9 mouse cellular contexts compared by ENCODE assay signal in genomic region chr7:19093174-19093521, GRCm38 (mm10). TPM values are rescaled to one million over a fixed set of nuclear protein-coding genes. Genes with fewer than 3 reads are reported as not detected.
DNase-seq lines count a peak whose midpoint lies in the region; ATAC-seq and TF ChIP-seq lines count a peak whose summit lies in the region.
"Had no signal": no experiment of that assay in that cellular context is flagged by ENCODE, and none has a peak within 500 bp of the region (broad histone marks: within the 10 kb centered on the region; RNA-seq: fewer than 3 reads in every experiment).

No protein-coding gene starts in this region.

- H3K4me1 ChIP-seq in cerebellum, adult 2 months (ENCODE audit: control insufficient read depth, insufficient read depth, low read length): no peaks in the 10 kb centered on the region
- peaks cover 39% of the 10 kb centered on the region for H3K4me1 ChIP-seq in intestine, embryonic 15.5 days (replicated peaks)
- H3K4me1 ChIP-seq in limb, embryonic 10.5 days: peaks cover 54% of the 10 kb centered on the region
- peaks cover 39% of the 10 kb centered on the region for H3K4me1 ChIP-seq in midbrain, embryonic 11.5 days (ENCODE audit: control insufficient read depth, insufficient read depth, low read length)
- peaks cover 13% of the 10 kb centered on the region for H3K4me1 ChIP-seq in small intestine, adult 2 months (ENCODE audit: control insufficient read depth, insufficient read depth, insufficient read length, low read length)

- H3K9me3 ChIP-seq in intestine, embryonic 15.5 days: no peaks in the 10 kb centered on the region
- H3K9me3 ChIP-seq in limb, embryonic 10.5 days (replicated peaks): no peaks in the 10 kb centered on the region
- no peaks in the 10 kb centered on the region for H3K9me3 ChIP-seq in midbrain, embryonic 11.5 days (ENCODE audit: control insufficient read depth, low read length)

- peak; percentile 52 for ATAC-seq in intestine, embryonic 15.5 days
- peak; percentile 39 for ATAC-seq in midbrain, embryonic 11.5 days (ENCODE audit: low FRiP score)

- no peak overlapping the region for H3K4me3 ChIP-seq in cerebellum, adult 2 months (replicated peaks; ENCODE audit: insufficient read depth, low read depth, low read length)
- H3K4me3 ChIP-seq in intestine, embryonic 15.5 days (replicated peaks): peak overlapping the region; percentile 77
- H3K4me3 ChIP-seq in limb, embryonic 10.5 days: peak overlapping the region; percentile 67
- H3K4me3 ChIP-seq in midbrain, embryonic 11.5 days (ENCODE audit: low read depth, low read length): peak overlapping the region; percentile 73
- H3K4me3 ChIP-seq in small intestine, adult 2 months (ENCODE audit: low read depth, low read length): peak overlapping the region; percentile 92

- peak; percentile 49 to 65 for DNase-seq in cerebellum, adult 2 months
- DNase-seq in cerebellum, adult 11 months: no peak
- DNase-seq in embryo, embryonic 11 days: peak; percentile 89
- peak; percentile 86 to 88 for DNase-seq in gastrocnemius, postnatal 4 days (ENCODE audit: low spot score in 2 of 2)
- peak; percentile 90 for DNase-seq in limb, embryonic 10.5 days (ENCODE audit: low spot score)
- peak; percentile 99 for DNase-seq in midbrain, embryonic 11.5 days (ENCODE audit: low spot score, missing footprints)

- TF ChIP-seq CTCF in cerebellum, adult 2 months (IDR thresholded peaks at IDR 0.05; ENCODE audit: borderline replicate concordance, insufficient read depth, low read depth, low read length): peak; percentile 74
- peak; percentile 69 for TF ChIP-seq CTCF in small intestine, adult 2 months (IDR thresholded peaks at IDR 0.05; ENCODE audit: extremely low read depth, insufficient read length, insufficient replicate concordance, low read depth, low read length)

- 7% methylated on average over 15 of the region's 15 CpGs for WGBS in cerebellum, adult 2 months
- WGBS in intestine, embryonic 15.5 days: under 1% methylated on average over 15 of the region's 15 CpGs
- WGBS in limb, embryonic 10.5 days: 2% methylated on average over 11 of the region's 15 CpGs
- 1% methylated on average over 11 of the region's 15 CpGs for WGBS in midbrain, embryonic 11.5 days
- 4% methylated on average over 10 of the region's 15 CpGs for WGBS in small intestine, adult 2 months

- no peak overlapping the region for H3K27ac ChIP-seq in cerebellum, adult 2 months (ENCODE audit: insufficient read depth, low read length)
- peak overlapping the region; percentile 97 for H3K27ac ChIP-seq in intestine, embryonic 15.5 days
- peak overlapping the region; percentile 87 for H3K27ac ChIP-seq in limb, embryonic 10.5 days
- peak overlapping the region; percentile 71 for H3K27ac ChIP-seq in midbrain, embryonic 11.5 days (ENCODE audit: low read depth, low read length)
- H3K27ac ChIP-seq in small intestine, adult 2 months (ENCODE audit: insufficient read depth, low read depth, low read length): peak overlapping the region; percentile 22; the same call in 1 of the 2 replicates

- H3K4me2 ChIP-seq in intestine, embryonic 15.5 days (replicated peaks): peak overlapping the region; percentile 93
- H3K4me2 ChIP-seq in midbrain, embryonic 11.5 days: peak overlapping the region; percentile 95

- TF ChIP-seq POLR2A in cerebellum, adult 2 months (IDR thresholded peaks at IDR 0.05; ENCODE audit: borderline replicate concordance, insufficient read depth, low read length): no peak
- no peak for TF ChIP-seq POLR2A in small intestine, adult 2 months (IDR thresholded peaks at IDR 0.05; ENCODE audit: low read depth, low read length)

- peak overlapping the region; percentile 45 for H3K9ac ChIP-seq in intestine, embryonic 15.5 days
- peak overlapping the region; percentile 48 for H3K9ac ChIP-seq in midbrain, embryonic 11.5 days (ENCODE audit: low read length)

- 0 out of 2 replicates have a peak, but pooled peaks cover 4% of the 10 kb centered on the region for H3K36me3 ChIP-seq in intestine, embryonic 15.5 days
- peaks cover 51% of the 10 kb centered on the region for H3K36me3 ChIP-seq in limb, embryonic 10.5 days
- H3K36me3 ChIP-seq in midbrain, embryonic 11.5 days (ENCODE audit: control insufficient read depth, insufficient read depth, low read length): peaks cover 7% of the 10 kb centered on the region
- no peaks in the 10 kb centered on the region for H3K36me3 ChIP-seq in small intestine, adult 2 months (ENCODE audit: control insufficient read depth, insufficient read depth, low read length)

- peaks cover 1% of the 10 kb centered on the region; the same call in 1 of the 2 replicates for H3K27me3 ChIP-seq in cerebellum, adult 2 months (ENCODE audit: control insufficient read depth, insufficient read depth, low read length)
- no peaks in the 10 kb centered on the region; the same call in 1 of the 2 replicates for H3K27me3 ChIP-seq in intestine, embryonic 15.5 days (replicated peaks)
- peaks cover 24% of the 10 kb centered on the region for H3K27me3 ChIP-seq in limb, embryonic 10.5 days (ENCODE audit: low read depth, poor library complexity, severe bottlenecking)
- H3K27me3 ChIP-seq in midbrain, embryonic 11.5 days (ENCODE audit: control insufficient read depth, insufficient read depth, low read length): peaks cover 14% of the 10 kb centered on the region; the same call in 1 of the 2 replicates
- H3K27me3 ChIP-seq in small intestine, adult 2 months (ENCODE audit: control insufficient read depth, insufficient read depth, low read length): peaks cover 13% of the 10 kb centered on the region
- H3K27me3 ChIP-seq: Patski had no signal

RNA-seq across cellular contexts. Expression of gene Six5, which starts 1.2 kb away (rescaled TPM):
- polyA plus RNA-seq in cerebellum, adult 2 months (2012; rRNA removed): 3.5 and 4.6 TPM in 2 replicates
- 10 to 100 TPM; 13.5 to 14.7 TPM for total RNA-seq in gastrocnemius, postnatal 4 days (2021)
- polyA plus RNA-seq in intestine, embryonic 15.5 days (2015; fragmentation: Nextera tagmentation; extraction: Ambion mirVana): 8.7 and 8.8 TPM in 2 replicates
- polyA plus RNA-seq in limb, embryonic 10.5 days (2016; fragmentation: Nextera tagmentation; extraction: Ambion mirVana): 5.7 and 7.5 TPM in 2 replicates
- 7.0 and 8.8 TPM in 2 replicates for polyA plus RNA-seq in midbrain, embryonic 11.5 days (2014; fragmentation: Nextera tagmentation; extraction: Ambion mirVana)
- 14.1 and 14.5 TPM in 2 replicates for polyA plus RNA-seq in small intestine, adult 2 months (2012; rRNA removed)

RNA-seq across cellular contexts. Expression of gene Dmpk, which starts 9.5 kb away (rescaled TPM):
- polyA plus RNA-seq in cerebellum, adult 2 months (2012; rRNA removed): 38.9 and 40.1 TPM in 2 replicates
- 100 to 1,000 TPM; 287 to 292 TPM for total RNA-seq in gastrocnemius, postnatal 4 days (2021)
- polyA plus RNA-seq in intestine, embryonic 15.5 days (2015; fragmentation: Nextera tagmentation; extraction: Ambion mirVana): 52.2 and 53.7 TPM in 2 replicates
- polyA plus RNA-seq in limb, embryonic 10.5 days (2016; fragmentation: Nextera tagmentation; extraction: Ambion mirVana): 7.2 and 8.7 TPM in 2 replicates
- 7.0 and 7.3 TPM in 2 replicates for polyA plus RNA-seq in midbrain, embryonic 11.5 days (2014; fragmentation: Nextera tagmentation; extraction: Ambion mirVana)
- polyA plus RNA-seq in small intestine, adult 2 months (2012; rRNA removed): 353 and 387 TPM in 2 replicates

RNA-seq across cellular contexts. Expression of gene Dmwd, which starts 17.1 kb away (rescaled TPM):
- 116 and 117 TPM in 2 replicates for polyA plus RNA-seq in cerebellum, adult 2 months (2012; rRNA removed)
- total RNA-seq in gastrocnemius, postnatal 4 days (2021): 10 to 100 TPM; 52.4 to 55.4 TPM
- 11.0 and 13.4 TPM in 2 replicates for polyA plus RNA-seq in intestine, embryonic 15.5 days (2015; fragmentation: Nextera tagmentation; extraction: Ambion mirVana)
- 20.0 and 21.4 TPM in 2 replicates for polyA plus RNA-seq in limb, embryonic 10.5 days (2016; fragmentation: Nextera tagmentation; extraction: Ambion mirVana)
- 15.2 and 16.9 TPM in 2 replicates for polyA plus RNA-seq in midbrain, embryonic 11.5 days (2014; fragmentation: Nextera tagmentation; extraction: Ambion mirVana)
- 13.9 and 16.3 TPM in 2 replicates for polyA plus RNA-seq in small intestine, adult 2 months (2012; rRNA removed)

RNA-seq across cellular contexts. Expression of gene Gm4969, which starts 25.0 kb away (rescaled TPM):
- 0.80 and 0.90 TPM in 2 replicates for polyA plus RNA-seq in cerebellum, adult 2 months (2012; rRNA removed)
- total RNA-seq in gastrocnemius, postnatal 4 days (2021): under 1 TPM; 0.34 to 0.62 TPM
- 1.8 and 2.3 TPM in 2 replicates for polyA plus RNA-seq in intestine, embryonic 15.5 days (2015; fragmentation: Nextera tagmentation; extraction: Ambion mirVana)
- polyA plus RNA-seq in limb, embryonic 10.5 days (2016; fragmentation: Nextera tagmentation; extraction: Ambion mirVana): 1.1 and 2.2 TPM in 2 replicates
- polyA plus RNA-seq in midbrain, embryonic 11.5 days (2014; fragmentation: Nextera tagmentation; extraction: Ambion mirVana): 0.46 and 0.58 TPM in 2 replicates
- not detected in 2 replicates for polyA plus RNA-seq in small intestine, adult 2 months (2012; rRNA removed)

RNA-seq across cellular contexts. Expression of gene Fbxo46, which starts 26.5 kb away (rescaled TPM):
- 7.6 and 7.9 TPM in 2 replicates for polyA plus RNA-seq in cerebellum, adult 2 months (2012; rRNA removed)
- total RNA-seq in gastrocnemius, postnatal 4 days (2021): 1 to 10 TPM; 8.0 to 8.4 TPM
- polyA plus RNA-seq in intestine, embryonic 15.5 days (2015; fragmentation: Nextera tagmentation; extraction: Ambion mirVana): 10.5 and 12.8 TPM in 2 replicates
- 15.2 and 19.6 TPM in 2 replicates for polyA plus RNA-seq in limb, embryonic 10.5 days (2016; fragmentation: Nextera tagmentation; extraction: Ambion mirVana)
- polyA plus RNA-seq in midbrain, embryonic 11.5 days (2014; fragmentation: Nextera tagmentation; extraction: Ambion mirVana): 9.4 and 9.5 TPM in 2 replicates
- polyA plus RNA-seq in small intestine, adult 2 months (2012; rRNA removed): 6.1 and 14.9 TPM in 2 replicates
